8 mouse cellular contexts compared by ENCODE assay signal in genomic region chr11:103363214-103364148, GRCm38 (mm10). TPM values are rescaled to one million over a fixed set of nuclear protein-coding genes. Genes with fewer than 3 reads are reported as not detected.
DNase-seq lines count a peak whose midpoint lies in the region; ATAC-seq and TF ChIP-seq lines count a peak whose summit lies in the region.

Gene Arhgap27, minus strand, starts transcription at chr11:103363692.

- H3K4me3 ChIP-seq in G1E (ENCODE audit: low read depth, low read length), result peak within 1 kb of the TSS; percentile 73
- H3K4me3 ChIP-seq in forebrain, embryonic 16.5 days (replicated peaks; ENCODE audit: low read length), result peak within 1 kb of the TSS; percentile 32

- DNase-seq in G1E (ENCODE audit: low spot score), result peak; percentile 65
- DNase-seq in adrenal gland, postnatal 4 days (ENCODE audit: low spot score in 2 of 2), result peak in 1 of 2 experiments; percentile 40
- DNase-seq in heart, postnatal 4 days, result peak; percentile 82
- peak; percentile 45 to 59 for DNase-seq in layer of hippocampus, postnatal 10 days (ENCODE audit: low spot score in 2 of 2)
- DNase-seq in lung, postnatal 4 days, result peak; percentile 87 to 92
- peak; percentile 61 to 70 for DNase-seq in right cerebral cortex, postnatal 10 days (ENCODE audit: low spot score in 2 of 2)

- H3K4me2 ChIP-seq in forebrain, embryonic 16.5 days (ENCODE audit: low read length), result peak within 1 kb of the TSS; percentile 47

- 0 out of 2 replicates have a peak within 1 kb of the TSS, but pooled peaks have one; percentile 1 for H3K9ac ChIP-seq in forebrain, embryonic 16.5 days (replicated peaks; ENCODE audit: low read depth, low read length)

- H3K9me3 ChIP-seq in G1E (replicated peaks), result peaks cover 15% of the 10 kb centered on the region
- H3K9me3 ChIP-seq in forebrain, embryonic 16.5 days (ENCODE audit: control insufficient read depth, low read length), result no peaks in the 10 kb centered on the region

- ATAC-seq in G1E (ENCODE audit: extremely low read depth, insufficient number of reproducible peaks, low FRiP score, poor library complexity, severe bottlenecking), result no peak
- ATAC-seq in forebrain, embryonic 16.5 days, result no peak
- no peak for ATAC-seq in megakaryocyte-erythroid progenitor cell, adult 5-6 weeks (replicated peaks; ENCODE audit: low FRiP score, low TSS enrichment, poor library complexity, severe bottlenecking)

- no peak for TF ChIP-seq CTCF in G1E (IDR thresholded peaks at IDR 0.05; ENCODE audit: low read depth, low read length)

- peaks cover 56% of the 10 kb centered on the region for H3K4me1 ChIP-seq in G1E (ENCODE audit: insufficient read depth, low read depth, low read length)
- H3K4me1 ChIP-seq in forebrain, embryonic 16.5 days (replicated peaks; ENCODE audit: control insufficient read depth, insufficient read depth, low read length), result peaks cover 31% of the 10 kb centered on the region

- WGBS in forebrain, embryonic 16.5 days, result 1% methylated on average over 35 of the region's 35 CpGs

- H3K36me3 ChIP-seq in G1E (replicated peaks), result peaks cover 60% of the 10 kb centered on the region
- H3K36me3 ChIP-seq in forebrain, embryonic 16.5 days (ENCODE audit: control insufficient read depth, insufficient read depth), result peaks cover 3% of the 10 kb centered on the region; the same call in 1 of the 2 replicates

- peaks cover 41% of the 10 kb centered on the region; the same call in 1 of the 2 replicates for H3K27me3 ChIP-seq in G1E (ENCODE audit: insufficient read depth, low read length)
- H3K27me3 ChIP-seq in forebrain, embryonic 16.5 days (replicated peaks; ENCODE audit: control insufficient read depth, insufficient read depth, low read length), result peaks cover 51% of the 10 kb centered on the region

- no peak within 1 kb of the TSS for H3K27ac ChIP-seq in forebrain, embryonic 16.5 days (ENCODE audit: low read length)

RNA-seq across cellular contexts. Expression of gene Arhgap27, which starts in this region (rescaled TPM):
- total RNA-seq in G1E (2014; fragmentation: Nextera tagmentation), result 5.2 and 8.0 TPM in 2 replicates
- 11.2 and 12.6 TPM in 2 replicates for total RNA-seq in G1E (2017)
- polyA plus RNA-seq in G1E (2012), result 11.5 and 13.2 TPM in 2 replicates
- 10 to 100 TPM; 21.0 to 22.3 TPM for total RNA-seq in adrenal gland, postnatal 4 days (2021)
- polyA plus RNA-seq in forebrain, embryonic 16.5 days (2015; fragmentation: Nextera tagmentation; extraction: Ambion mirVana), result 3.0 and 3.3 TPM in 2 replicates
- total RNA-seq in heart, postnatal 4 days (2021), result 10 to 100 TPM; 23.5 to 25.4 TPM
- 1 to 10 TPM; 8.7 to 9.3 TPM for total RNA-seq in layer of hippocampus, postnatal 10 days (2021)
- 1.4 and 3.3 TPM in 2 replicates for total RNA-seq in megakaryocyte-erythroid progenitor cell, adult 5-6 weeks (2014; fragmentation: Nextera tagmentation)
- 2.1 and 11.1 TPM in 2 replicates for total RNA-seq in megakaryocyte-erythroid progenitor cell, adult 5-6 weeks (2017)
